Mouse (Mus musculus) heart, embryonic 11.5 days (tissue): ENCODE measurements around the gene Trim12a. TPM values are rescaled to one million over a fixed set of nuclear protein-coding genes. Genes with fewer than 3 reads are reported as not detected.
A peak's percentile ranks its signal among the peaks of the same experiment; 100 is the strongest.
"Not testable (repeated sequence)": the region's sequence is repeated elsewhere in the genome, so short reads cannot be mapped to it uniquely, and the experiment has no call there.

ENCODE experiments used
- ATAC-seq: fragments of 200-750 bp; cut with Nextera tagmentation; replicated peaks from 2 replicates; pipeline ENCODE4 v1.8.0; 2017; ENCODE audit warnings: moderate library complexity; ENCODE audit not compliant: insufficient number of reproducible peaks, low FRiP score, low TSS enrichment
- H3K27ac ChIP-seq: fragments of 300-500 bp; sonication (generic); 2 replicates; pipeline ENCODE4 v1.5.1; 2014; ENCODE audit warnings: mild to moderate bottlenecking, low read depth, low read length
- H3K27me3 ChIP-seq: fragments of 300-500 bp; sonication (generic); 2 replicates; pipeline ENCODE4 v1.6.1; 2014; ENCODE audit warnings: mild to moderate bottlenecking, low read length, mixed read lengths; ENCODE audit not compliant: control insufficient read depth, insufficient read depth
- H3K36me3 ChIP-seq: fragments of 300-500 bp; sonication (generic); 2 replicates; pipeline ENCODE4 v1.6.1; 2014; ENCODE audit warnings: mild to moderate bottlenecking, low read length, moderate library complexity, mixed read lengths; ENCODE audit not compliant: control insufficient read depth, insufficient read depth
- H3K4me1 ChIP-seq: fragments of 300-500 bp; sonication (generic); 2 replicates; pipeline ENCODE4 v1.6.1; 2014; ENCODE audit warnings: low read length; ENCODE audit not compliant: control insufficient read depth, insufficient read depth
- H3K4me2 ChIP-seq: fragments of 300-500 bp; sonication (generic); 2 replicates; pipeline ENCODE4 v1.6.1; 2014; ENCODE audit warnings: mild to moderate bottlenecking, moderate library complexity
- H3K4me3 ChIP-seq: fragments of 300-500 bp; sonication (generic); 2 replicates; pipeline ENCODE4 v1.5.1; 2014; ENCODE audit warnings: low read depth, low read length
- H3K9ac ChIP-seq: fragments of 300-500 bp; sonication (generic); 2 replicates; pipeline ENCODE4 v1.6.1; 2014; ENCODE audit warnings: mild to moderate bottlenecking, low read depth, low read length, moderate library complexity
- H3K9me3 ChIP-seq: fragments of 300-500 bp; sonication (generic); replicated peaks from 2 replicates; pipeline ENCODE4 v1.6.1; 2016; ENCODE audit warnings: low read length; ENCODE audit not compliant: control insufficient read depth
- WGBS: fragments of 180-500 bp; shearing (Covaris S2); extraction: QIAGEN DNeasy Blood & Tissue Kit; methylation state at CpG from one replicate; pipeline ENCODE4 v1.1.7; 2014; ENCODE audit not compliant: insufficient replicate concordance; 5-methylcytosine and 5-hydroxymethylcytosine counted together
- polyA plus RNA-seq: library from polyadenylated mRNA; unstranded; fragments of >200 nt; fragmentation: Nextera tagmentation; extraction: Ambion mirVana; gene quantifications from 2 replicates; pipeline ENCODE4 v1.2.1, GENCODE M21; 2014

Trim12a gene
- polyA plus RNA-seq = 9.3 and 10.6 TPM in 2 replicates

DNA sequence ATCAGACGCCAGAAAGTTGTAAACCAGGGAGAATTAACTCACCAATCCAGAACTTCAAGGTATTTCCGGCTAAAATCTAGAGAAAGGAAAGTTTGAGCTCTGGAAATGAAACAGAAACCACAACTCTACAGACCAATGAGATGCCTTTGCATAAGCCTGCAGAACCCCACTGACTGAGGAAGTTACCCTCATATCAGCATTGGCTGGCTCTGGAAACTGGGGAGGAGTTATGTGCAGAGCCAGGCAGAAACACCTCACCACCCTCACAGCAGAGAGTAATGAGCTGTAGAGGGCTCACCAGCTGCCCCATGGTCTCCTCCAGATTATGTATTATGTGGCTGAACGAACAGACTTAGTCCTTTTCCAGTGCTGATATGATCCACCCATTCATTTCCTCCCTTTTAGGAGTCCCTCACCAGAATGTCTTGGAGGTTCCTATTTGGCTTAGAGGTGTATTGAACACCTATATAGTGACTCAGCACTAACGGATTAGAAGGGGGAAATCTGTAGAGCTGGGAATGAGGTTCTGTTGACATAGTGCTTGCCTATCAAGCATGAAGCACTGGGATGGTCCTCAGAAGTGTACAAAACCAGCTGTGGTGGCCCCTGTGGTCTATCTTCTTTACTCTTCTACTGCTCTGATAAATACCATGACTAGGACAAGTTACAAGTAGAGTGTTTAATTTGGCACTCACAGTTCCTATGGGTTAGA, at the start of gene Trim12a:
Trim12a (minus strand) TSS at position 98 of the 712 bp plus-strand sequence.
- peak within 1 kb of the TSS; percentile 52 for H3K4me3 ChIP-seq
- ATAC-seq = peak; percentile 88
- WGBS = 20% methylated on average over 4 of the region's 4 CpGs
- H3K9me3 ChIP-seq, H3K4me1 ChIP-seq, H3K36me3 ChIP-seq, H3K27me3 ChIP-seq: not testable (repeated sequence)
- peak within 1 kb of the TSS; percentile 59 for H3K4me2 ChIP-seq
- H3K27ac ChIP-seq = peak within 1 kb of the TSS; percentile 62
- peak within 1 kb of the TSS; percentile 58 for H3K9ac ChIP-seq

DNA sequence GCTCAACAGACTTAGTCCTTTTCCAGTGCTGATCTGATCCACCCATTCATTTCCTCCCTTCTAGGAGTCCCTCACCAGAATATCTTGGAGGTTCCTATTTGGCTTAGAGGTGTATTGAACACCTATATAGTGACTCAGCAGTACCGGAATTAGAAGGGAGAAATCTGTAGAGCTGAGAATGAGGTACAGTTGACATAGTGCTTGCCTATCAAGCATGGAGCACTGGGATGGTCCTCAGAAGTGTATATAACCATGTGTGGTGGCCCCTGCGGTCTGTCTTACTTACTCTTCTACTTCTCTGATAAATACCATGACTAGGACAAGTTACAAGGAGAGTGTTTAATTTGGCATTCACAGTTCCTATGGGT, 38.3 kb upstream of the Trim12a start:
- Histone ChIP-seq H3K27me3 (no peaks in the 10 kb centered on the region), H3K4me3 (peak overlapping the region; percentile 54), H3K9me3 (no peaks in the 10 kb centered on the region), H3K36me3 (no peaks in the 10 kb centered on the region), H3K27ac (0 out of 2 replicates have a peak overlapping the region, but pooled peaks have one; percentile 25), H3K4me1 (no peaks in the 10 kb centered on the region; the same call in 1 of the 2 replicates), H3K4me2 (peak overlapping the region; percentile 70), H3K9ac (no peak overlapping the region)
- 57% methylated on average over 2 of the region's 2 CpGs for WGBS
- no peak; the same call in 1 of the 2 replicates for ATAC-seq

DNA sequence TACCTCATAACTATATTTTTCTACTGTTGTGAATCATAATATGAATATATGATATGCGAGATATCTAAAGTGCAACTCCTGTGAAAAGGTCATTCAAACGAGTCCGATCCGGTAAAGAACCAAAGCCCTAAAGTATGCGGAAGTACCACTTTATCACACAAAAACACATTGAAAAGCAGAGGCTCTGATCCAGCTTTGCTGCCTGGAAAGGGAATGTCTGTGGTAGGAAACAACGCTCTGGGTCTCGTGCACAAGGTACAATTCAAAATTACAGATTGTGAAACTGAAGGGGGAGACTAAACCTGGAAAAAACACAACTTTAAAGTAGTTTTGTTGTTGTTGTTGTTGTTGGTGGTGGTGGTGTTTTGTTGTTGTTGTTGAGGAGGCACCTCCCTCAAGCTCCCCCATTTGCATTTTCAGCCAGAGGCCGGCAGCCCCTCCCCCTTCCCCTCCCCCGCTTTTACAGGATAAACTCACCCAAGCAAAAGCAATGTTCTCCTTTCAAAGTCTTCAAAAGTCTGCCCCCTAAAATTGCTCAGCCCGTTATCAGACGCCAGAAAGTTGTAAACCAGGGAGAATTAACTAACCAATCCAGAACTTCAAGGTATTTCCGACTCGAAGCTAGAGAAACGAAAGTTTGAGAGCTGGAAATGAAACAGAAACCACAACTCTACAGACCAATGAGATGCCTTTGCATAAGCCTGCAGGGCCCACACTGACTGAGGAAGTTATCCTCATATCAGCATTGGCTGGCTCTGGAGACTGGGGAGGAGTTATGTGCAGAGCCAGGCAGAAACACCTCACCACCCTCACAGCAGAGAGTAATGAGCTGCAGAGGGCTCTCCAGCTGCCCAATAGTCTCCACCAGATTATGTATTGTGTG, 37.7 kb upstream of the Trim12a start, which contains the start of gene Trim12c:
Trim12c (minus strand) TSS at position 646 of the 883 bp plus-strand sequence.
- WGBS = 3% methylated on average over 14 of the region's 14 CpGs
- peak within 1 kb of the TSS; percentile 54; the same call in 1 of the 2 replicates for H3K9ac ChIP-seq
- H3K27me3 ChIP-seq = no peaks in the 10 kb centered on the region
- H3K4me3 ChIP-seq = peak within 1 kb of the TSS; percentile 54
- no peaks in the 10 kb centered on the region for H3K36me3 ChIP-seq
- no peaks in the 10 kb centered on the region for H3K9me3 ChIP-seq
- no peaks in the 10 kb centered on the region; the same call in 1 of the 2 replicates for H3K4me1 ChIP-seq
- peak within 1 kb of the TSS; percentile 71 for H3K27ac ChIP-seq
- H3K4me2 ChIP-seq = peak within 1 kb of the TSS; percentile 70
- ATAC-seq = peak; percentile 99

DNA sequence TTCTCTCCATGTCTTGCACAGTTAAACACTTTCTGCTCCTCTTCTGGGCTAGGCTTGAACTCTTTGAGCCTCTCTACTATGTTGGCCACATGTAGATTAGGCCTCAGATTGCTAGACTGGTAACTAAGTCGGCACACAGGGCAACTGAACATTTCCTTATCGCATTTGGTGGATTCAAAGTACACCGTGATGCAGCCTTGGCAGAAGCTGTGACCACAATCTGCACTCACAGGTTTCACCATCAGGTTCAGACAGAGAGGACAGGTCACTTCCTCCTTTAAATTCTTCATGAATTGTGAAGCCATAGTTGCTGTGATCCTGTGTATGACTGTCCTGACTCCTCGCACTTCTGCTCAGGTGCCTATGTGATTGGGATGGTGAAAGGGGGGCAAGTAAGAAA, 32.8 kb upstream of the Trim12a start:
- H3K9ac ChIP-seq, H3K4me1 ChIP-seq, H3K36me3 ChIP-seq, ATAC-seq, H3K9me3 ChIP-seq, H3K4me2 ChIP-seq, H3K27me3 ChIP-seq, H3K27ac ChIP-seq, H3K4me3 ChIP-seq: not testable (repeated sequence)
- 79% methylated on average over 4 of the region's 4 CpGs for WGBS

DNA sequence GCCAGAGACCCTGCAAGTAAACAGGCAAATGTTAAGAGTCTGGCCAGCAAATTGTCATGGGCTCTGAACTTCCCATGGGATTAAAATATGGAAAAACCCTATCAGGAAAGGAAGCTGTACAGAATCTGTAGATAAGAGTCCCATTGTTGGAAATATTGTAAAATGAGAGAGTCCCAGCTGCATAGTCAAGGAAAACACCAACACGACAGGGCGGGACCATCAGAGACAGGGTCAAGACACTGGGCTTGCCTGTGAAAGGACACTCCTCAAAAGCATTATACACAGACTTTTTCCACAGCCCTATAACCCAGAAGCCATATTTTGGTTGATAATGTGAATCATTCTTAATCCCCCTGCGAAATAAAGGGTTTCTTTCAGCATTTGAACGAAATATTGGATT, 25.5 kb upstream of the Trim12a start:
- H3K4me3 ChIP-seq, H3K36me3 ChIP-seq, H3K4me1 ChIP-seq, H3K9ac ChIP-seq, H3K4me2 ChIP-seq, H3K27me3 ChIP-seq, ATAC-seq, H3K9me3 ChIP-seq, H3K27ac ChIP-seq: not testable (repeated sequence)
- WGBS = 87% methylated on average over 2 of the region's 4 CpGs

DNA sequence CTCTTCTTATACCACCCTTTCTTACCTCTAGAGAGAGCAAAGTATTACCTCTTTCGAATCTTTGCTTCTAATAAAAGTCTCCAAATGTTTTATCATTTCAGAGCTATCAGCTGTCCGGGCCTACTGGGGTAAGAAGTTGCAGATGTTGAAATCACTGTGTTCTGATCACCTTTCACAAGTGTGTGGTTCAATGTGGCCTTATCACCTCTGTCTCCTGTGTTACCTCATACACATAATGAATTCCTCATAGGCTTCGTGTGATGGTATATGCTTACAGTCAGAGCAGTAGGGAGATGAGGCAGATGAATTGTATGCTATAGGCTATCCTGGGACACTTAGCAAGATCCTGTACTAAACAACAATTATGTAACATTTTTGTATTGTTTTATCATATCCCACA, 20.3 kb upstream of the Trim12a start:
- not testable (repeated sequence) for H3K36me3 ChIP-seq
- 61% methylated on average over 3 of the region's 3 CpGs for WGBS

DNA sequence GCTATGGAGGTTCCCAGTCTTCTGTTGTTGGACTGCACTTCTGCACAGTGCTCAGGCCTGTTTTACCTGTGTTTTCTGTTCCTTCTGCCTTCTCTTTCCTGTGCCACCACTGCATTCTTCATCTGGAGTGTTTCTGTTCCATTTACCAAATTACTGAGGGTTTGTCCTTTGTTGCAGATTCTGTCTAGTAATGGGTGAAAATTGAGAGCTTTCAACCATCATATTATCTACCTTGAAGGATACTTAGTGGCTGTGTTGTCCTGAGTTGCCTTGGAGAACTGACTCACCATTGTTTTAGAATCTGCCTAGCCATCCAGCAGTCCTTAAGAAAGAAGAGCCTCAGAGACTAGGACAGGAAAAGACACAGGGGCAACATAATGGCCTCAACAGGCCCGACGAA, 13.9 kb upstream of the Trim12a start, which contains the start of gene Trim34b:
Trim34b (plus strand) TSS at position 301 of the 400 bp plus-strand sequence.
- H3K27ac ChIP-seq, ATAC-seq, H3K9ac ChIP-seq, H3K27me3 ChIP-seq, H3K4me1 ChIP-seq, H3K9me3 ChIP-seq, H3K4me3 ChIP-seq, H3K36me3 ChIP-seq, H3K4me2 ChIP-seq: not testable (repeated sequence)
- WGBS = 70% methylated on average over 2 of the region's 2 CpGs

More for the DNA sequence above, 20.3 kb upstream of the Trim12a start:
- not testable (repeated sequence) for H3K4me1 ChIP-seq, H3K9me3 ChIP-seq, H3K27ac ChIP-seq, H3K9ac ChIP-seq, H3K4me2 ChIP-seq, H3K4me3 ChIP-seq, H3K27me3 ChIP-seq, ATAC-seq

DNA sequence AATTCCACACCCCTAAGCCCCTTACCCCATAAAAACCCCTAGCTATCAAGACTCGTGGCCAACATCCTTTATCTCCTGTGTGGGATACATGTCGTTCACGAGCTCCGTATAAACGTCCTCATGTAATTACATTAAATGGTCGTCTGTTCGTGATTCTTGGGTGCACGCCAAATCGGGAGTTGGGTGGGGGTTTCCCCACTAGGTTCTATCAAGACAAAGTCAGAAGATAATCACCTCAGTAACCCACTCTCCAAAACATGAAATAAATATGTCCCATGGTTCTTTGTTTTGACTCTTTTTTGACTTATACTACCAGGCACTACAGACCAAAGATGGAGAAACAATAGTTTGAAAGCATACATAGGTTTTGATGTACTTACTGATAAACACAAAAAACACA, 6.8 kb upstream of the Trim12a start:
- no peak overlapping the region for H3K4me3 ChIP-seq
- H3K36me3 ChIP-seq = no peaks in the 10 kb centered on the region
- no peak for ATAC-seq
- H3K4me1 ChIP-seq = no peaks in the 10 kb centered on the region
- no peaks in the 10 kb centered on the region for H3K9me3 ChIP-seq
- H3K4me2 ChIP-seq = no peak overlapping the region
- no peaks in the 10 kb centered on the region for H3K27me3 ChIP-seq
- H3K27ac ChIP-seq = no peak overlapping the region
- H3K9ac ChIP-seq = no peak overlapping the region
- WGBS = 73% methylated on average over 9 of the region's 9 CpGs
